Mouse (Mus musculus) heart, adult 2 months (tissue): ENCODE results near the gene Mmrn2. TPM values are rescaled to one million over a fixed set of nuclear protein-coding genes. Genes with fewer than 3 reads are reported as not detected.
"Not testable (repeated sequence)": the region's sequence is repeated elsewhere in the genome, so short reads cannot be mapped to it uniquely, and the experiment has no call there.

Experiments used
- DNase-seq, 2 experiments: peaks; one replicate each; pipeline ENCODE4 v3.0.0; 2021
- H3K27ac ChIP-seq: fragments of 200-600 bp; 2 replicates; pipeline ENCODE4 v1.8.1; 2022
- H3K27me3 ChIP-seq: fragments of 200-500 bp; 2 replicates; pipeline ENCODE4 v1.6.1; 2012; ENCODE audit warnings: mild to moderate bottlenecking, low read length, inconsistent platforms, mixed read lengths; ENCODE audit not compliant: control insufficient read depth, insufficient read depth
- H3K36me3 ChIP-seq: fragments of 200-500 bp; 2 replicates; pipeline ENCODE4 v1.6.1; 2012; ENCODE audit warnings: low read length, inconsistent platforms; ENCODE audit not compliant: control insufficient read depth, insufficient read depth
- H3K4me1 ChIP-seq: fragments of 200-500 bp; 2 replicates; pipeline ENCODE4 v1.6.1; 2011; ENCODE audit warnings: low read length; ENCODE audit not compliant: control insufficient read depth, insufficient read depth
- H3K4me3 ChIP-seq: fragments of 200-600 bp; 2 replicates; pipeline ENCODE4 v1.8.1; 2022
- H3K79me2 ChIP-seq: fragments of 200-500 bp; replicated peaks from 2 replicates; pipeline ENCODE4 v1.6.1; 2012; ENCODE audit warnings: mild to moderate bottlenecking, inconsistent platforms, low read length, moderate library complexity, mixed read lengths; ENCODE audit not compliant: control insufficient read depth, insufficient read depth
- H3K9ac ChIP-seq: fragments of 200-500 bp; 2 replicates; pipeline ENCODE4 v1.6.1; 2012; ENCODE audit warnings: low read depth, mild to moderate bottlenecking, control low read depth, inconsistent platforms, low read length, mixed read lengths
- CTCF ChIP-seq: fragments of 200-600 bp; IDR thresholded peaks from 2 replicates; pipeline ENCODE4 v1.8.1; 2022; ENCODE audit warnings: antibody characterized with exemption, mild to moderate bottlenecking, moderate library complexity
- EP300 ChIP-seq: fragments of 200-500 bp; IDR thresholded peaks from 2 replicates; pipeline ENCODE4 v1.6.1; 2011; ENCODE audit warnings: low read depth, low read length, control low read depth; ENCODE audit not compliant: insufficient read depth
- POLR2A ChIP-seq: fragments of 200-500 bp; IDR thresholded peaks from 2 replicates; pipeline ENCODE4 v1.6.1; 2011; ENCODE audit warnings: mild to moderate bottlenecking, low read depth, low read length, control low read depth; ENCODE audit not compliant: insufficient read depth
- WGBS: fragments of 180-500 bp; shearing (Covaris S2); methylation state at CpG from one replicate; pipeline ENCODE4 v1.1.7; 2018; 5-methylcytosine and 5-hydroxymethylcytosine counted together
- intact Hi-C: fragments of 180-260 bp; cut with DNase I; formaldehyde crosslinking; loops from one replicate; pipeline ENCODE4 v1.15.1; 2025
- polyA plus RNA-seq: library from polyadenylated mRNA; depleted of rRNA; stranded (reverse); fragments of >200 nt; gene quantifications from 2 replicates; pipeline ENCODE4 v1.2.3, GENCODE M21; 2012
- total RNA-seq, 2 experiments: library from RNA; stranded (reverse); gene quantifications; 2 replicates each; pipeline ENCODE4 v1.2.3; 2021

The Mmrn2 gene
- total and polyA plus RNA-seq, 3 experiments = 17.6 to 44.1 (median 30.4) TPM

DNA sequence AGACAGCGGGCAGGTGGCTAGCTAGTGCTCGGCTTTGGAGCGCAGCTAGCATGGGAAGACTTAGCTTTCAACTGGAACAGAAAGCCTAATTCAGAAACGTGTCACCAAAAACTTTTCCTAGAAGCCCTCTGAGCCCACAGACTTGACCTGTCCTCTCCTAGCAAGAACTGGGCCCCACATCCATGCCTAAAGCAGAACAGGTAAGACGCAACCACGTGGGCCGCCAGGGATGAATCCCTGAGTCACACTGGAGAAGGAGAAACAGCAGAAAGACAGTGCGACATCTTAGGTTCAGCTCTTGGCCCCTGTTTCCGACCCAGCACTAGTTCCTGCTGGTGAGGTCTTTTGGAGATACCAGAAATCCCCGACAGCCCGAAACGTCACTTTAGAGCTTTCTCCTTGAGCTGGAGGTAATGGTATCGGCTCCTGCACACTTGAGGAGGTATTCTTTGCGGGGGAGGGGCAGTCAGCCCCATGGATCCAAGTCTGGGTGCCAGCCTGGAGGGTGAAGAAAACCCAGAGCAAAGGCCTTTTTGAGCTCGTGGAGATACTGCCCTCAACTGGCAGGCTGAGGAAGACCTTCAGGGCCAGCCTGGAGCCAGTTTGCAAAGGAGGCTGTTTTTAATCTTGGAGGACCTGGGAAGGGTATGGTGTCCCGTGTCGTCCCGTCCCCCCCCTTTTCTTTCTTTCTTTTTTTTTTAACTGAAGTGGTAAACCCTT, 12.4 kb upstream of the Mmrn2 start:
- H3K27ac ChIP-seq = peak overlapping the region; percentile 87
- H3K79me2 ChIP-seq = no peaks in the 10 kb centered on the region
- WGBS = 42% methylated on average over 18 of the region's 18 CpGs
- peak overlapping the region; percentile 29; the same call in 1 of the 2 replicates for H3K9ac ChIP-seq
- peaks cover 7% of the 10 kb centered on the region for H3K4me1 ChIP-seq
- TF ChIP-seq EP300 = peak; percentile 50; the same call in 1 of the 2 replicates
- no peak for TF ChIP-seq POLR2A
- peak; percentile 82 for TF ChIP-seq CTCF
- peak; percentile 75 to 76 for DNase-seq
- intact Hi-C loops = loop anchor here (1.0 to 2.0 kb wide), 2 partner anchors 52 to 90 kb away; partner anchors contain the start of genes Glud1 and Shld2
- H3K27me3 ChIP-seq = no peaks in the 10 kb centered on the region
- H3K4me3 ChIP-seq = peak overlapping the region; percentile 62
- no peaks in the 10 kb centered on the region for H3K36me3 ChIP-seq

DNA sequence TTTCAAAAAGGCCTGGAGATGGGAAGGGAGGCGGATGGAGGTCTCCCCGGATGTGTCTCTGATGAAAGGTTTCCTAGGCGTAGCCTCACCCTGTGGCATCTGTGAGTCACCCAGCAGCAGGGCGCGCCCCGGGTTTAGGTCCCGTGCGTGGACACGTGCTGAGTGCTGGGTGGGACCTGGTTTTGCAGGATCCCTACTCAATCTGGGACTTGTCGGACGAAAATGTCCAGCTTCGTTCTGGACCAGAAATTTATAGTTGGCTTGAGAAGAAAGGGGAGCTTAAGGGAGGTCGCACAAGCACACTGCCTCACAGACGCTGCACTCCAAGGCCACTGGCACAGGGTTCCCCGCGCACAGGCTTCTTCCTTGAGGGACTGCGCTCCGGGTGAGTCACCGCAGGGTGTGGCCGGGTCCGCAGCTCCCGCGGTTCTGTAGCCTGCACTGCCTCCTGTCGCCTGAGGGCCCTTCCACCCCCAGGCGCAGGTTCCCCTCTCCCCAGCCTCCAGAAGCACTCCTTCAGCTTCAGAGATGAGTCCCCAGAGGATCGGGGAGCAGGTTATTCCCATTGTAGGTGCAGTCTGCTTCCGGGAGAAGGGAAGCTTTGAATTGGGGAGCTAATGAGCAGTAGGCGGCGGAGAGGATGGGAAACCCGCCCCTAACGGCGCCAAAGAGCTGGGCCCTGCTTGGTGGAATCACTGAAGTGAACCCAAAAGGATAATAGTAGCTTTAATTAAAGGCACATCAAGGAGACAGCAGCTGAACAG, 11.6 kb upstream of the Mmrn2 start:
- WGBS = 2% methylated on average over 32 of the region's 32 CpGs
- Histone ChIP-seq H3K27me3 (no peaks in the 10 kb centered on the region), H3K36me3 (no peaks in the 10 kb centered on the region), H3K9ac (peak overlapping the region; percentile 55), H3K27ac (peak overlapping the region; percentile 87), H3K79me2 (no peaks in the 10 kb centered on the region), H3K4me1 (peaks cover 5% of the 10 kb centered on the region), H3K4me3 (peak overlapping the region; percentile 62)
- DNase-seq = peak; percentile 84 to 86
- intact Hi-C loops = loop anchor here (1.0 to 2.0 kb wide), 2 partner anchors 53 to 90 kb away; partner anchors contain the start of genes Glud1 and Shld2
- TF ChIP-seq CTCF (peak; percentile 75), POLR2A (peak; percentile 72), EP300 (peak; percentile 39; the same call in 1 of the 2 replicates)

DNA sequence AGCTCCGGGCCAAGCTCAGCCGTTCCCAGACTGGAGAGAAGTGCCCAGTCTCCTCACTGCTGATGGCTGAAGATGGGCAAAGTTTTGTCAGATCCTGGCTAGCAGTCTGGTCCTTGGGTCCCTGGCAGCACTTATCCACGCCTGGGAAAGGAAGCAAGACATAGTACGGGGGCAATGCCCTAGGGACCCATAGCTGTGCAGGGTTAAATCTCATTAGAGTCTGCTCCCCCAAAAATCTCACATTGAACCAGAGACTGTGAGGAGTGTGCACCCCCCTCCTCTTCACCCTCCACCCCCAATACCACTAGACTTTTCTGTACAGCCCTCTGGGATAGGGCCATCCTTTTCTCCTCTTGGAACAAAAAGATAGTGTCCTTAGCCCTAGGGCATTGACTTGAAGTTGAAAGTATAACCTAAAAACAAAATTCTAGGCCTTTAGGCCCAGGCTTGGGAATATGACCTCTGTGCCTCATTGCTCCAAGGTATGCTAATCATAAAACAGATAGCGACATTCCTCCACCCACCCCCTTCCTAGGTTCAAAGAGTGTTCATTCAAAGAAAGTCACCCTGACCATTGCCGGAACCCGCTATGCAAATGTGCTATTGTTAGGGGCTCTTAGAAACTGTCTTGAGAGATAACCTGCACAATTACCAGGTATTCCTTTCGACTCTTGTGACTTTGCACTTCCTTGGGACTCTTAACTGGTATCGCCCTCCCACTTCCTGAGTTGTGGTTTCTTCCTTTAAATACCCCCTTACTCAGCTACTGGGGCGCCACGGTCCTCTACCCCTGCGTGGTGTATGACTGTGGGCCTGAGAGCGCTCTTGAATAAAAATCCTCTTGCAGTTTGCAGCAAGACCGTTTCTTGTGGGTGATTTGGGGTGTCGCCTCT, 10.8 kb upstream of the Mmrn2 start:
- intact Hi-C loops, H3K79me2 ChIP-seq, H3K36me3 ChIP-seq, H3K4me1 ChIP-seq, H3K27me3 ChIP-seq, DNase-seq: not testable (repeated sequence)
- Histone ChIP-seq H3K9ac (peak overlapping the region; percentile 55), H3K4me3 (peak overlapping the region; percentile 62), H3K27ac (peak overlapping the region; percentile 87)
- 83% methylated on average over 15 of the region's 15 CpGs for WGBS

DNA sequence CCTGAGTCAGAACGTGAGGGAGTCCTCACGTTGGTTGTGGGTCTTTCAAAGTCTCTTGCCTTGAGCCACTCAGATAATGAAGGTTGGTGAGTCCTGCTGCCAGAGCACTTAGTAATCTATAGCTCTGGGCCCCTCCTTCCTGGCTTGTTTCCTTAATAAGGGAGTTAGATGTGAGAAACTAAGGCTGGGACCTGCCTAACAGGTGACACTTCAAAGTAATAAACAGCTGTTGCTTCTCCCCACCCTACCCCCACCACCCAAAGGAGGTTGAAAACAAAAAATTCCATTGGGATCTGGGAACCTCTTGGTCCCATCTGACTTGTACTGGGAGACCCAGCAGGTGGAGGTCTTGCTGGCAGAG, 10.1 kb upstream of the Mmrn2 start:
- no peaks in the 10 kb centered on the region for H3K36me3 ChIP-seq
- WGBS = 92% methylated on average over 2 of the region's 2 CpGs
- no peak for DNase-seq
- H3K9ac ChIP-seq = no peak overlapping the region
- intact Hi-C loops = no loop called here
- no peaks in the 10 kb centered on the region for H3K79me2 ChIP-seq
- no peaks in the 10 kb centered on the region for H3K27me3 ChIP-seq
- H3K4me3 ChIP-seq = no peak overlapping the region
- H3K4me1 ChIP-seq = peaks cover 5% of the 10 kb centered on the region
- TF ChIP-seq EP300 (no peak), CTCF (no peak), POLR2A (no peak)
- no peak overlapping the region for H3K27ac ChIP-seq

DNA sequence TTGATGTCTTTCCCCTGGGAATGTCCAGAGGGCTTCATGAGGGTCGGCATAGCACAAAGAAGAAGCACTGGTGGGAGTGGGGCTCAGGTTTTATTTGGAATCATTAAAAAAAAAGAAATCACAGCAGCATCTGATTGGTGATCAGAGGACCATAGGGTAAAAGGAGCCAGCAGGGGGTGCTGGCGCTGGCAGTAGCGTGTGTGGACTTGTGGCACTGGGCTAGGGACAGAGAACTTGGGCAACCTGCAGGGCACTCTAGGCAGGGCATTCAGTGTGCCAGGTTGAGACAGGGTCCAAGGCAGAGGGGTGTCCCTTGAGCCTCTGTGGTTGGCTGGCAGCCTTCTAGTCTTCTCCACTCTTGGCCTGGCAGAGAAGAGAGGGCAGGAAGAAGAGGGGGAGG, 5.1 kb upstream of the Mmrn2 start:
- no peaks in the 10 kb centered on the region for H3K79me2 ChIP-seq
- 73% methylated on average over 3 of the region's 3 CpGs for WGBS
- H3K36me3 ChIP-seq = no peaks in the 10 kb centered on the region
- TF ChIP-seq CTCF (peak; percentile 47), EP300 (no peak)
- DNase-seq = no peak
- H3K27ac ChIP-seq = no peak overlapping the region
- intact Hi-C loops = loop anchor here (5.0 kb wide), 1 partner anchor 197 kb away; no protein-coding TSS in a partner anchor
- no peaks in the 10 kb centered on the region for H3K27me3 ChIP-seq
- H3K9ac ChIP-seq = no peak overlapping the region
- peaks cover 1% of the 10 kb centered on the region; the same call in 1 of the 2 replicates for H3K4me1 ChIP-seq
- no peak overlapping the region for H3K4me3 ChIP-seq
